Mouse (Mus musculus): ENCODE data around the gene Kcnn4.

GRCm38 (mm10) chr7:24394054-24394453, 24.0 kb downstream of the Kcnn4 start:
- no peak for TF ChIP-seq CTCF (IDR thresholded peaks at IDR 0.05; ENCODE audit: extremely low read depth, insufficient read depth, insufficient read length, insufficient replicate concordance)
- no peak for TF ChIP-seq POLR2A (IDR thresholded peaks at IDR 0.05; ENCODE audit: low read depth, low read length)
